Mouse (Mus musculus) lung, embryonic 14.5 days (tissue): Measurements from ENCODE around the gene Tjp2. TPM values are rescaled to one million over a fixed set of nuclear protein-coding genes. Genes with fewer than 3 reads are reported as not detected.

Experiments used
- ATAC-seq: fragments of 200-750 bp; cut with Nextera tagmentation; 2 replicates; pipeline ENCODE4 v1.8.0; 2017; ENCODE audit warnings: mild to moderate bottlenecking, moderate TSS enrichment, moderate library complexity; ENCODE audit not compliant: insufficient read depth
- DNase-seq: peaks from one replicate; pipeline ENCODE4 v3.0.0-alpha.2; 2015
- H3K27ac ChIP-seq: fragments of 300-500 bp; sonication (generic); 2 replicates; pipeline ENCODE4 v1.5.1; 2014; ENCODE audit warnings: low read depth, mild to moderate bottlenecking, moderate library complexity
- H3K27me3 ChIP-seq: fragments of 300-500 bp; sonication (generic); 2 replicates; pipeline ENCODE4 v1.6.1; 2014; ENCODE audit warnings: low read length, control low read depth; ENCODE audit not compliant: insufficient read depth
- H3K36me3 ChIP-seq: fragments of 300-500 bp; sonication (generic); 2 replicates; pipeline ENCODE4 v1.6.1; 2014; ENCODE audit warnings: control low read depth; ENCODE audit not compliant: insufficient read depth
- H3K4me1 ChIP-seq: fragments of 300-500 bp; sonication (generic); 2 replicates; pipeline ENCODE4 v1.6.1; 2014; ENCODE audit warnings: antibody characterized with exemption, control low read depth; ENCODE audit not compliant: insufficient read depth
- H3K4me2 ChIP-seq: fragments of 300-500 bp; sonication (generic); 2 replicates; pipeline ENCODE4 v1.6.1; 2014; ENCODE audit warnings: mild to moderate bottlenecking
- H3K4me3 ChIP-seq: fragments of 300-500 bp; sonication (generic); 2 replicates; pipeline ENCODE4 v1.5.1; 2014; ENCODE audit warnings: low read depth, low read length
- H3K9ac ChIP-seq: fragments of 300-500 bp; sonication (generic); 2 replicates; pipeline ENCODE4 v1.6.1; 2014
- H3K9me3 ChIP-seq: fragments of 300-500 bp; sonication (generic); 2 replicates; pipeline ENCODE4 v1.6.1; 2016; ENCODE audit warnings: low read depth, low read length, control low read depth
- CTCF ChIP-seq: IDR thresholded peaks from 2 replicates; pipeline ENCODE4 v1.5.1; 2016; ENCODE audit warnings: antibody characterized with exemption, low read depth
- WGBS: fragments of 180-500 bp; shearing (Covaris S2); extraction: QIAGEN DNeasy Blood & Tissue Kit; methylation state at CpG from one replicate; pipeline ENCODE4 v1.1.7; 2014; 5-methylcytosine and 5-hydroxymethylcytosine counted together
- polyA plus RNA-seq: library from polyadenylated mRNA; unstranded; fragments of >200 nt; fragmentation: Nextera tagmentation; extraction: Ambion mirVana; gene quantifications from 2 replicates; pipeline ENCODE4 v1.2.1, GENCODE M21; 2014

Gene Tjp2
- polyA plus RNA-seq, 1 experiment from 2014 or later, result 40.0 TPM

GRCm38 (mm10) chr19:24264991-24265390, 40.2 kb upstream of the Tjp2 start:
- TF ChIP-seq CTCF, result peak; percentile 93
- Histone ChIP-seq H3K4me3 (no peak overlapping the region), H3K9me3 (no peaks in the 10 kb centered on the region), H3K36me3 (peaks cover 35% of the 10 kb centered on the region; the same call in 1 of the 2 replicates), H3K9ac (no peak overlapping the region), H3K4me1 (no peaks in the 10 kb centered on the region), H3K27ac (no peak overlapping the region), H3K27me3 (no peaks in the 10 kb centered on the region), H3K4me2 (no peak overlapping the region)
- DNase-seq (peak; percentile 92), ATAC-seq (peak; percentile 88)
- 38% methylated on average over 7 of the region's 7 CpGs for WGBS

GRCm38 (mm10) chr19:24262736-24263135, 37.9 kb upstream of the Tjp2 start:
- H3K9me3 ChIP-seq, result no peaks in the 10 kb centered on the region
- H3K4me1 ChIP-seq, result peaks cover 5% of the 10 kb centered on the region
- WGBS, result 92% methylated on average over 14 of the region's 14 CpGs
- H3K36me3 ChIP-seq, result peaks cover 26% of the 10 kb centered on the region; the same call in 1 of the 2 replicates
- no peak overlapping the region for H3K4me2 ChIP-seq
- H3K9ac ChIP-seq, result no peak overlapping the region
- no peak for TF ChIP-seq CTCF
- no peak overlapping the region for H3K4me3 ChIP-seq
- no peaks in the 10 kb centered on the region for H3K27me3 ChIP-seq
- no peak overlapping the region for H3K27ac ChIP-seq
- DNase-seq, result no peak
- ATAC-seq, result no peak

GRCm38 (mm10) chr19:24259390-24260351, 34.8 kb upstream of the Tjp2 start:
- Histone ChIP-seq H3K27me3 (no peaks in the 10 kb centered on the region), H3K4me1 (peaks cover 5% of the 10 kb centered on the region), H3K36me3 (peaks cover 13% of the 10 kb centered on the region; the same call in 1 of the 2 replicates), H3K4me2 (no peak overlapping the region), H3K4me3 (no peak overlapping the region), H3K9me3 (no peaks in the 10 kb centered on the region), H3K27ac (peak overlapping the region; percentile 58; the same call in 1 of the 2 replicates), H3K9ac (no peak overlapping the region)
- peak; percentile 46; the same call in 1 of the 2 replicates for ATAC-seq
- TF ChIP-seq CTCF, result no peak
- 67% methylated on average over 12 of the region's 12 CpGs for WGBS
- DNase-seq, result peak; percentile 9

- WGBS, result 29% methylated on average over 5 of the region's 5 CpGs
- Histone ChIP-seq H3K4me3 (no peak overlapping the region), H3K27me3 (no peaks in the 10 kb centered on the region), H3K4me2 (no peak overlapping the region), H3K36me3 (peaks cover 8% of the 10 kb centered on the region; the same call in 1 of the 2 replicates), H3K4me1 (peaks cover 5% of the 10 kb centered on the region), H3K9ac (no peak overlapping the region), H3K27ac (peak overlapping the region; percentile 37), H3K9me3 (no peaks in the 10 kb centered on the region)
- DNase-seq (peak; percentile 77), ATAC-seq (peak; percentile 79)
- TF ChIP-seq CTCF, result no peak
Observed at GRCm38 (mm10) chr19:24258368-24258767, 33.5 kb upstream of the Tjp2 start.

- peaks cover 7% of the 10 kb centered on the region; the same call in 1 of the 2 replicates for H3K36me3 ChIP-seq
- peaks cover 5% of the 10 kb centered on the region for H3K4me1 ChIP-seq
- TF ChIP-seq CTCF, result no peak
- H3K9ac ChIP-seq, result no peak overlapping the region
- no peaks in the 10 kb centered on the region for H3K27me3 ChIP-seq
- H3K27ac ChIP-seq, result peak overlapping the region; percentile 37
- ATAC-seq, result peak; percentile 44; the same call in 1 of the 2 replicates
- 68% methylated on average over 6 of the region's 6 CpGs for WGBS
- DNase-seq, result no peak
- no peak overlapping the region for H3K4me2 ChIP-seq
- H3K9me3 ChIP-seq, result no peaks in the 10 kb centered on the region
- no peak overlapping the region for H3K4me3 ChIP-seq
Observed at GRCm38 (mm10) chr19:24257962-24258361, 33.1 kb upstream of the Tjp2 start.

- Histone ChIP-seq H3K27me3 (no peaks in the 10 kb centered on the region), H3K4me2 (no peak overlapping the region), H3K9ac (no peak overlapping the region), H3K27ac (0 out of 2 replicates have a peak overlapping the region, but pooled peaks have one; percentile 15), H3K36me3 (no peaks in the 10 kb centered on the region), H3K9me3 (no peaks in the 10 kb centered on the region), H3K4me3 (no peak overlapping the region), H3K4me1 (peaks cover 16% of the 10 kb centered on the region)
- no peak for ATAC-seq
- WGBS, result 17% methylated on average over 9 of the region's 9 CpGs
- DNase-seq, result peak; percentile 24
- TF ChIP-seq CTCF, result no peak
Observed at GRCm38 (mm10) chr19:24253657-24254260, 28.9 kb upstream of the Tjp2 start.

GRCm38 (mm10) chr19:24251869-24252268, 27.0 kb upstream of the Tjp2 start:
- H3K27me3 ChIP-seq, result no peaks in the 10 kb centered on the region
- H3K9me3 ChIP-seq, result no peaks in the 10 kb centered on the region
- no peaks in the 10 kb centered on the region for H3K36me3 ChIP-seq
- ATAC-seq (peak; percentile 72; the same call in 1 of the 2 replicates), DNase-seq (peak; percentile 66)
- H3K4me3 ChIP-seq, result no peak overlapping the region
- H3K4me1 ChIP-seq, result peaks cover 17% of the 10 kb centered on the region
- peak overlapping the region; percentile 77 for H3K27ac ChIP-seq
- no peak for TF ChIP-seq CTCF
- 0 out of 2 replicates have a peak overlapping the region, but pooled peaks have one; percentile 10 for H3K9ac ChIP-seq
- 7% methylated on average over 6 of the region's 6 CpGs for WGBS
- peak overlapping the region; percentile 35 for H3K4me2 ChIP-seq
